Mouse (Mus musculus) kidney, embryonic 15.5 days (tissue): ENCODE results near the gene Kyat3. TPM values are rescaled to one million over a fixed set of nuclear protein-coding genes. Genes with fewer than 3 reads are reported as not detected.
"Not testable (repeated sequence)": the region's sequence is repeated elsewhere in the genome, so short reads cannot be mapped to it uniquely, and the experiment has no call there.

Source experiments
- ATAC-seq: fragments of 200-750 bp; cut with Nextera tagmentation; replicated peaks from 2 replicates; pipeline ENCODE4 v1.8.0; 2017; ENCODE audit warnings: moderate TSS enrichment; ENCODE audit not compliant: low FRiP score
- H3K27ac ChIP-seq: fragments of 300-500 bp; sonication (generic); 2 replicates; pipeline ENCODE4 v1.5.1; 2015; ENCODE audit warnings: mild to moderate bottlenecking, inconsistent platforms
- H3K27me3 ChIP-seq: fragments of 300-500 bp; sonication (generic); 2 replicates; pipeline ENCODE4 v1.6.1; 2015; ENCODE audit warnings: inconsistent platforms
- H3K36me3 ChIP-seq: fragments of 300-500 bp; sonication (generic); 2 replicates; pipeline ENCODE4 v1.6.1; 2015; ENCODE audit warnings: inconsistent platforms
- H3K4me1 ChIP-seq: fragments of 300-500 bp; sonication (generic); 2 replicates; pipeline ENCODE4 v1.6.1; 2015; ENCODE audit warnings: inconsistent platforms
- H3K4me2 ChIP-seq: fragments of 300-500 bp; sonication (generic); 2 replicates; pipeline ENCODE4 v1.6.1; 2015; ENCODE audit warnings: moderate library complexity, mild to moderate bottlenecking, inconsistent platforms
- H3K4me3 ChIP-seq: fragments of 300-500 bp; sonication (generic); replicated peaks from 2 replicates; pipeline ENCODE4 v1.5.1; 2015; ENCODE audit warnings: mild to moderate bottlenecking, inconsistent platforms
- H3K9ac ChIP-seq: fragments of 300-500 bp; sonication (generic); 2 replicates; pipeline ENCODE4 v1.6.1; 2015; ENCODE audit warnings: mild to moderate bottlenecking, inconsistent platforms
- H3K9me3 ChIP-seq: fragments of 300-500 bp; sonication (generic); replicated peaks from 2 replicates; pipeline ENCODE4 v1.6.1; 2016; ENCODE audit warnings: inconsistent platforms
- whole genome bisulfite sequencing: fragments of 180-500 bp; shearing (Covaris S2); methylation state at CpG from one replicate; pipeline ENCODE4 v1.1.7; 2015; ENCODE audit warnings: mixed read lengths; 5-methylcytosine and 5-hydroxymethylcytosine counted together
- polyA plus RNA-seq: library from polyadenylated mRNA; unstranded; fragments of >200 nt; fragmentation: Nextera tagmentation; extraction: Ambion mirVana; gene quantifications from 2 replicates; pipeline ENCODE4 v1.2.1, GENCODE M21; 2015

Gene Kyat3
- 24.9 and 25.0 TPM in 2 replicates for polyA plus RNA-seq

- Histone ChIP-seq H3K4me3 (peak within 1 kb of the TSS; percentile 68), H3K27me3 (no peaks in the 10 kb centered on the region), H3K4me2 (peak within 1 kb of the TSS; percentile 69), H3K9me3 (no peaks in the 10 kb centered on the region), H3K36me3 (no peaks in the 10 kb centered on the region), H3K4me1 (peaks cover 13% of the 10 kb centered on the region), H3K27ac (peak within 1 kb of the TSS; percentile 79), H3K9ac (peak within 1 kb of the TSS; percentile 60)
- peak; percentile 100 for ATAC-seq
- WGBS = under 1% methylated on average over 48 of the region's 48 CpGs
These were observed at the start of gene Kyat3 for GRCm38 (mm10) chr3:142700442-142701322. Kyat3 (plus strand) TSS chr3:142701051.

- Histone ChIP-seq H3K4me3 (no peak overlapping the region), H3K27me3 (no peaks in the 10 kb centered on the region), H3K9ac (no peak overlapping the region), H3K9me3 (no peaks in the 10 kb centered on the region; the same call in 1 of the 2 replicates), H3K36me3 (no peaks in the 10 kb centered on the region), H3K4me2 (no peak overlapping the region), H3K27ac (no peak overlapping the region), H3K4me1 (no peaks in the 10 kb centered on the region)
- ATAC-seq = no peak
- 94% methylated on average over 8 of the region's 8 CpGs for WGBS
These were observed 36.1 kb upstream of the Kyat3 start for GRCm38 (mm10) chr3:142664723-142665122.

DNA sequence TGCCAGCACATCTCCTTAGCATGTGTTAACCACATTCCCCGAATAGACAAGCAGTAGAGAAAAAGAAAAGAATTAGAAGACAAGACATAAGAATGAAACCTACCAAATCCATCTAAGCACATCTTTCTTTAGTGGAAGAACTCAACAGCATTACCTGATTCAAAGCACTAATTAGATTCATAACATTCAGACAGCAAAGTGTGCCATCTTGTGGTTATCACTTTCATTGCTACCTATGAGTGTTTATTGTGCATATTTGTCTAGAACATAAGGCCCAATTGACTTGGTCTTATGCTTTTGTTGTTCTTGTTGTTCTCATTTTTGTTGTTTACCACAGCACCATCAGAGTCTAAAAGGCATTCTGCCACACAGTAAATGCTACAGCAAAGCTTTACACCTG lies 26.2 kb upstream of the Kyat3 start:
- H3K4me3 ChIP-seq = no peak overlapping the region
- no peak overlapping the region for H3K27ac ChIP-seq
- H3K4me2 ChIP-seq = no peak overlapping the region
- 89% methylated on average over 1 of the region's 1 CpGs for WGBS
- H3K9ac ChIP-seq = no peak overlapping the region
- no peaks in the 10 kb centered on the region for H3K4me1 ChIP-seq
- H3K36me3 ChIP-seq = no peaks in the 10 kb centered on the region
- no peak for ATAC-seq
- H3K27me3 ChIP-seq = no peaks in the 10 kb centered on the region
- H3K9me3 ChIP-seq = no peaks in the 10 kb centered on the region

GRCm38 (mm10) chr3:142687939-142688338 lies 12.9 kb upstream of the Kyat3 start:
- 65% methylated on average over 23 of the region's 23 CpGs for WGBS
- peaks cover 14% of the 10 kb centered on the region for H3K9me3 ChIP-seq
- peak overlapping the region; percentile 40 for H3K4me2 ChIP-seq
- no peaks in the 10 kb centered on the region for H3K27me3 ChIP-seq
- H3K36me3 ChIP-seq = no peaks in the 10 kb centered on the region
- H3K27ac ChIP-seq = no peak overlapping the region
- no peaks in the 10 kb centered on the region for H3K4me1 ChIP-seq
- ATAC-seq = no peak
- no peak overlapping the region for H3K9ac ChIP-seq
- no peak overlapping the region; the same call in 1 of the 2 replicates for H3K4me3 ChIP-seq

- H3K9ac ChIP-seq = no peak overlapping the region
- H3K27me3 ChIP-seq = no peaks in the 10 kb centered on the region
- H3K9me3 ChIP-seq = peaks cover 14% of the 10 kb centered on the region
- 57% methylated on average over 13 of the region's 13 CpGs for WGBS
- H3K36me3 ChIP-seq = no peaks in the 10 kb centered on the region
- no peaks in the 10 kb centered on the region for H3K4me1 ChIP-seq
- H3K27ac ChIP-seq = no peak overlapping the region
- peak overlapping the region; percentile 40 for H3K4me2 ChIP-seq
- peak; percentile 70 for ATAC-seq
- H3K4me3 ChIP-seq = no peak overlapping the region; the same call in 1 of the 2 replicates
These were observed 12.5 kb upstream of the Kyat3 start for GRCm38 (mm10) chr3:142688353-142688752.

- Histone ChIP-seq H3K36me3 (no peaks in the 10 kb centered on the region), H3K4me1 (peaks cover 7% of the 10 kb centered on the region), H3K4me2 (no peak overlapping the region), H3K4me3 (no peak overlapping the region), H3K27ac (no peak overlapping the region), H3K27me3 (no peaks in the 10 kb centered on the region), H3K9me3 (no peaks in the 10 kb centered on the region), H3K9ac (no peak overlapping the region)
- no peak for ATAC-seq
- 88% methylated on average over 2 of the region's 2 CpGs for WGBS
These were observed 4.3 kb upstream of the Kyat3 start for GRCm38 (mm10) chr3:142696517-142696916.

DNA sequence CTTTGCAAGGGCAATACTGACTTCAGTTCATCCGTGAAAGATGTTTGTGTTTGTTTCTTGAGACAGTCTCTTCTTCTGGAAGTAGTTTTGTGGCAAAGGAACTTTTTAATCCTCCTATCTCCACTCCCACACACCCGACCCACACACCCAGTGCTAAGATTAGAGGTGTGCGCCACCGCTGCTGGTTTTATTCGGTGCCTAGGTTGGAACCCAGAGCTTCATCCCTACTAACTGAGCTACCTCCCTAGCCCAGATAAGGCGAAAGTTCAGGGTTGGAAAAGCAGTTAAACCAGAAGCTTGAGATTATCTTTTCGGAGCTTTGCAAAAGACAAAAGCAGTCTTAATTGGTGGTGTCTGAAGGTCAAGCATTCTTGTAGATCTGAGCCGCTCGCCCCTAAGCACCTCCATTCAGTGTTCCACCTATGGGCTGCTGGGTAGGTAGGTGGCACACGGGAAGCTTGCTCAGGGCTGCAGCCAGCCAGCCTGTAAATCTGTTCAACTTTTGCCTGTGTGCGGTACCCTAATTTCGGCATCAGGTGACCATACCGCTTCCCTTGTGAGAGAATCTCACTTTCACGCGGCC lies 647 bp downstream of the Kyat3 start:
- Histone ChIP-seq H3K4me1 (peaks cover 13% of the 10 kb centered on the region), H3K27me3 (no peaks in the 10 kb centered on the region), H3K4me3 (peak overlapping the region; percentile 68), H3K9me3 (no peaks in the 10 kb centered on the region), H3K4me2 (peak overlapping the region; percentile 69), H3K9ac (peak overlapping the region; percentile 60), H3K36me3 (no peaks in the 10 kb centered on the region), H3K27ac (no peak overlapping the region)
- 26% methylated on average over 15 of the region's 15 CpGs for WGBS
- ATAC-seq = no peak

DNA sequence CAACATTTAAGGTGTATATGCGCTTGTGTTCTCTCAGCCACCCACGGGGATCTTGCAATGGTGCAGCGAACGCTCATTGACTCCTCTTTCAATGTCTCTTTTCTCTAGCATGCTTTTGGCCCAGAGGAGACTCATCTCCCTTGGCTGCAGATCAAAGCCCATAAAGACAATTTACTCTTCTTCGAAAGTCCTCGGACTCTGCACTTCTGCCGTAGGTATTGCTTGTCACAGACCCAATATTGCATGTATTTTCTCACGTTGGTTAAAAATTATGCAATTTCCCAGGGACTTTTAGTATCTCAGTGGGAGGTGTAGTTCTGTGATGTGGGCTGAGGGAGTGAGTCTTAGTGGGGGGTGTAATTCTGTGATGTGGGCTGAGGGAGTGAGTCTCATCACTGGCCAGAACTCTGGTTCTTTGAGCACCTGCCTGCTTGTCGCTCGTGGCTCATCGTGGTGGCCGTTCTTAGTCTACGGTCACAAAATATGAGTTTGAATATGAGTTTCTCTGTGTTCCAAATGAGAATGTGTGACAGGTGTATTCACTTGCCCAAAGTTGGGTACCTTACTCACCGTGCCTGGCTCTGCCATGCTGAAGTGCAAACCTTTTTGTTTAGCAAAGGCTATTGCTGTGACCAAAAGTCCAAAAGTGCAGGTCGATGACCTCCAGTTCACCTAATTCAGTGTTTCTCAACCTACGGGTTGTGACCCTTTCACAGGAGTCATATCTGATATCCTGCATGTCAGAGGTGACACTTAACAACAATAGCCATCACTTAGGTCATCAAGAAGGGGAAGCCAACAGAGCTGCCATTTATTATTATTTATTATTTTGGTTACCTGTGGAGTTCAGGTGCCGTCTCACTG lies 6.0 kb downstream of the Kyat3 start:
- no peak for ATAC-seq
- Histone ChIP-seq H3K27me3 (no peaks in the 10 kb centered on the region), H3K27ac (no peak overlapping the region), H3K4me3 (no peak overlapping the region), H3K9ac (no peak overlapping the region), H3K4me1 (peaks cover 3% of the 10 kb centered on the region), H3K36me3 (no peaks in the 10 kb centered on the region), H3K9me3 (no peaks in the 10 kb centered on the region), H3K4me2 (no peak overlapping the region)
- WGBS = 91% methylated on average over 17 of the region's 17 CpGs

DNA sequence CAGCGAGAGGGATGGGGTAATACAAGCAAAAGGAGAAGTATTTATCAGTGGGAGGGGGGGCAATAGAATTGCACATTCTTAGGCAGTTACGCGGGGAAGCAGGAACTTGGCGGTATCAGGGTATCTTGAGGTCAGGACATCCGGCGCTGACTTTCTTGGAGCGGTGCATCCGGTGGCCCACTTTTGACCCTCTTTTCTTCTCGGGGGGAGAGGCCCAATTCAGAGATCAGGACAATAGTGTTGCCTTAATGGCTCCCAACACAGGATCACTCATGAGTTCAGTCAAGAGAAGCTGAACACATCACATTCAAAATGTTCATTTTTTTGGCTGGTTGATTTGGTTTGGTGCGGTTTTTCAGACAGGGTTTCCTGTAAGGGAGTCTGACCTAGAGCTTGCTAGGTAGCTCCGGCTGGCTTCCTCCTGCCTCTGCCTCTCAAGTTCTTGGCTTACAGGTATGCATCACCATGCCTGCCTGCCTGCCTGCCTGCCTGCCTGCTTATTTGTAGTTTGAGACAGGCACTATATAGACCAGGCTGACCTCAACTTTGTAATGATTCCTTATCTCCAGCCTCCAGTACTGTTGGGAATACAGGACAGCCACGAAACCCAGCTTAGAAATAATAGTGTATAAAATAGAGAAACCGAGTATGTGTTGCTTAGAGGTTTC lies 7.5 kb downstream of the Kyat3 start:
- not testable (repeated sequence) for ATAC-seq, H3K4me3 ChIP-seq, H3K9me3 ChIP-seq, H3K9ac ChIP-seq, H3K27ac ChIP-seq, H3K4me2 ChIP-seq, H3K27me3 ChIP-seq, H3K4me1 ChIP-seq, H3K36me3 ChIP-seq
- WGBS = 86% methylated on average over 13 of the region's 13 CpGs

- H3K9me3 ChIP-seq = no peaks in the 10 kb centered on the region
- peaks cover 5% of the 10 kb centered on the region; the same call in 1 of the 2 replicates for H3K36me3 ChIP-seq
- no peak overlapping the region for H3K4me3 ChIP-seq
- H3K27me3 ChIP-seq = no peaks in the 10 kb centered on the region
- no peak overlapping the region for H3K4me2 ChIP-seq
- H3K27ac ChIP-seq = no peak overlapping the region
- ATAC-seq = no peak
- no peak overlapping the region for H3K9ac ChIP-seq
- H3K4me1 ChIP-seq = no peaks in the 10 kb centered on the region
- 40% methylated on average over 13 of the region's 13 CpGs for WGBS
These were observed 8.1 kb downstream of the Kyat3 start for GRCm38 (mm10) chr3:142708849-142709419.

- H3K9me3 ChIP-seq = no peaks in the 10 kb centered on the region
- H3K27ac ChIP-seq = no peak overlapping the region
- no peaks in the 10 kb centered on the region for H3K4me1 ChIP-seq
- ATAC-seq = 0 out of 2 replicates have a peak, but pooled peaks have one; percentile 18
- H3K27me3 ChIP-seq = no peaks in the 10 kb centered on the region
- H3K36me3 ChIP-seq = peaks cover 17% of the 10 kb centered on the region; the same call in 1 of the 2 replicates
- WGBS = 22% methylated on average over 10 of the region's 10 CpGs
- no peak overlapping the region for H3K4me2 ChIP-seq
- H3K4me3 ChIP-seq = no peak overlapping the region
- H3K9ac ChIP-seq = no peak overlapping the region
These were observed 9.6 kb downstream of the Kyat3 start for GRCm38 (mm10) chr3:142710360-142711007.
